Mouse (Mus musculus) left cerebral cortex, postnatal 10 days (tissue): ENCODE results near the gene Hoxa7. TPM values are rescaled to one million over a fixed set of nuclear protein-coding genes. Genes with fewer than 3 reads are reported as not detected.
A peak's percentile ranks its signal among the peaks of the same experiment; 100 is the strongest.

Experiments used
- DNase-seq, 2 experiments: peaks; one replicate each; pipeline ENCODE4 v3.0.0; 2021 to 2022; ENCODE audit warnings: low spot score in 2 of 2, mixed read lengths in 1 of 2; ENCODE audit errors: extremely low spot score in 1 of 2
- intact Hi-C: fragments of 180-260 bp; cut with DNase I; formaldehyde crosslinking; loops from one replicate; pipeline ENCODE4 v1.15.1; 2025
- total RNA-seq, 2 experiments: library from RNA; stranded (reverse); gene quantifications; 2 replicates each; pipeline ENCODE4 v1.2.3; 2021

The Hoxa7 gene
- total RNA-seq, result not detected

GRCm38 (mm10) chr6:52221337-52221992 is at the start of gene Hoxa7:
Hoxa7 (minus strand) TSS chr6:52221854.
- peak; percentile 65 to 80 for DNase-seq
- intact Hi-C loops, result loop anchor here (2.0 to 10.0 kb wide), 3 partner anchors 349 to 1407 kb away; no protein-coding TSS in a partner anchor

- intact Hi-C loops, result loop anchor here (10.0 kb wide), 2 partner anchors 304 to 444 kb away; partner anchors contain the start of gene Tax1bp1
- DNase-seq, result peak; percentile 45 to 56
Observed at GRCm38 (mm10) chr6:52270494-52271480, 49.1 kb upstream of the Hoxa7 start.

GRCm38 (mm10) chr6:52268756-52269155 is 47.1 kb upstream of the Hoxa7 start:
- intact Hi-C loops, result loop anchor here (10.0 kb wide), 1 partner anchor 46 kb away; the partner anchor contains the start of gene Evx1
- no peak for DNase-seq

- intact Hi-C loops, result loop anchor here (10.0 kb wide), 1 partner anchor 46 kb away; the partner anchor contains the start of gene Evx1
Observed at GRCm38 (mm10) chr6:52268341-52268740, 46.7 kb upstream of the Hoxa7 start.

GRCm38 (mm10) chr6:52267691-52268090 is 46.0 kb upstream of the Hoxa7 start:
- intact Hi-C loops, result loop anchor here (10.0 kb wide), 1 partner anchor 47 kb away; the partner anchor contains the start of gene Evx1

More at GRCm38 (mm10) chr6:52268341-52268740, 46.7 kb upstream of the Hoxa7 start:
- no peak for DNase-seq

GRCm38 (mm10) chr6:52267221-52267620 is 45.6 kb upstream of the Hoxa7 start:
- no peak for DNase-seq
- intact Hi-C loops, result loop anchor here (10.0 kb wide), 1 partner anchor 48 kb away; the partner anchor contains the start of gene Evx1

More at GRCm38 (mm10) chr6:52267691-52268090, 46.0 kb upstream of the Hoxa7 start:
- no peak for DNase-seq

GRCm38 (mm10) chr6:52266666-52266985 is 45.0 kb upstream of the Hoxa7 start:
- intact Hi-C loops, result loop anchor here (10.0 kb wide), 1 partner anchor 48 kb away; the partner anchor contains the start of gene Evx1
- DNase-seq, result no peak

- intact Hi-C loops, result loop anchor here (10.0 kb wide), 1 partner anchor 49 kb away; the partner anchor contains the start of gene Evx1
- DNase-seq, result no peak
Observed at GRCm38 (mm10) chr6:52265913-52266665, 44.4 kb upstream of the Hoxa7 start.

- intact Hi-C loops, result loop anchor here (10.0 kb wide), 1 partner anchor 49 kb away; the partner anchor contains the start of gene Evx1
- no peak for DNase-seq
Observed at GRCm38 (mm10) chr6:52265306-52265912, 43.8 kb upstream of the Hoxa7 start.

- DNase-seq, result no peak
- intact Hi-C loops, result loop anchor here (10.0 kb wide), 1 partner anchor 51 kb away; the partner anchor contains the start of gene Evx1
Observed at GRCm38 (mm10) chr6:52264106-52264790, 42.6 kb upstream of the Hoxa7 start.

- intact Hi-C loops, result loop anchor here (10.0 kb wide), 1 partner anchor 52 kb away; the partner anchor contains the start of gene Evx1
- DNase-seq, result no peak
Observed at GRCm38 (mm10) chr6:52263321-52263585, 41.6 kb upstream of the Hoxa7 start.

- DNase-seq, result no peak
- intact Hi-C loops, result loop anchor here (10.0 kb wide), 1 partner anchor 52 kb away; the partner anchor contains the start of gene Evx1
Observed at GRCm38 (mm10) chr6:52262463-52263320, 41.0 kb upstream of the Hoxa7 start.

- DNase-seq, result no peak
- intact Hi-C loops, result loop anchor here (10.0 kb wide), 1 partner anchor 53 kb away; the partner anchor contains the start of gene Evx1
Observed at GRCm38 (mm10) chr6:52261751-52262462, 40.3 kb upstream of the Hoxa7 start.

GRCm38 (mm10) chr6:52260654-52261575 is 39.3 kb upstream of the Hoxa7 start, which contains the start of gene Hoxa13:
Hoxa13 (minus strand) TSS chr6:52260880.
- intact Hi-C loops, result loop anchor here (10.0 kb wide), 1 partner anchor 54 kb away; the partner anchor contains the start of gene Evx1
- DNase-seq, result no peak

- intact Hi-C loops, result loop anchor here (5.0 to 10.0 kb wide), 3 partner anchors 55 to 885 kb away; partner anchors contain the start of gene Evx1
- no peak for DNase-seq
Observed at GRCm38 (mm10) chr6:52259811-52260261, 38.2 kb upstream of the Hoxa7 start.
